Mouse (Mus musculus) midbrain, embryonic 12.5 days (tissue): ENCODE data around the gene Nicn1. TPM values are rescaled to one million over a fixed set of nuclear protein-coding genes. Genes with fewer than 3 reads are reported as not detected.

Experiments used
- ATAC-seq: fragments of 200-750 bp; cut with Nextera tagmentation; 2 replicates; pipeline ENCODE4 v1.8.0; 2017; ENCODE audit warnings: low read depth, moderate TSS enrichment, moderate library complexity; ENCODE audit not compliant: low FRiP score
- H3K27ac ChIP-seq: fragments of 300-500 bp; sonication (generic); replicated peaks from 2 replicates; pipeline ENCODE4 v1.5.1; 2016; ENCODE audit warnings: mild to moderate bottlenecking
- H3K27me3 ChIP-seq: fragments of 300-500 bp; sonication (generic); 2 replicates; pipeline ENCODE4 v1.6.1; 2016; ENCODE audit warnings: mild to moderate bottlenecking
- H3K36me3 ChIP-seq: fragments of 300-500 bp; sonication (generic); 2 replicates; pipeline ENCODE4 v1.6.1; 2016
- H3K4me1 ChIP-seq: fragments of 300-500 bp; sonication (generic); 2 replicates; pipeline ENCODE4 v1.6.1; 2016
- H3K4me2 ChIP-seq: fragments of 300-500 bp; sonication (generic); replicated peaks from 2 replicates; pipeline ENCODE4 v1.6.1; 2016; ENCODE audit warnings: mild to moderate bottlenecking, moderate library complexity
- H3K4me3 ChIP-seq: fragments of 300-500 bp; sonication (generic); 2 replicates; pipeline ENCODE4 v1.5.1; 2016; ENCODE audit warnings: mild to moderate bottlenecking
- H3K9ac ChIP-seq: fragments of 300-500 bp; sonication (generic); replicated peaks from 2 replicates; pipeline ENCODE4 v1.6.1; 2016; ENCODE audit warnings: mild to moderate bottlenecking, moderate library complexity
- H3K9me3 ChIP-seq: fragments of 300-500 bp; sonication (generic); 2 replicates; pipeline ENCODE4 v1.6.1; 2016; ENCODE audit warnings: mild to moderate bottlenecking
- WGBS: fragments of 180-500 bp; shearing (Covaris S2); methylation state at CpG from one replicate; pipeline ENCODE4 v1.1.7; 2016; 5-methylcytosine and 5-hydroxymethylcytosine counted together
- polyA plus RNA-seq: library from polyadenylated mRNA; unstranded; fragments of >200 nt; fragmentation: Nextera tagmentation; extraction: Ambion mirVana; gene quantifications from 2 replicates; pipeline ENCODE4 v1.2.1, GENCODE M21; 2016

Nicn1 gene
- polyA plus RNA-seq, 1 experiment from 2014 or later = 67.9 TPM

- peak overlapping the region; percentile 78 for H3K4me2 ChIP-seq
- peak overlapping the region; percentile 81 for H3K4me3 ChIP-seq
- WGBS = 69% methylated on average over 10 of the region's 10 CpGs
- no peak for ATAC-seq
- H3K27me3 ChIP-seq = no peaks in the 10 kb centered on the region
- H3K27ac ChIP-seq = peak overlapping the region; percentile 46; the same call in 1 of the 2 replicates
- peaks cover 11% of the 10 kb centered on the region for H3K36me3 ChIP-seq
- peaks cover 19% of the 10 kb centered on the region for H3K4me1 ChIP-seq
- H3K9me3 ChIP-seq = no peaks in the 10 kb centered on the region
- peak overlapping the region; percentile 92 for H3K9ac ChIP-seq
Observed at GRCm38 (mm10) chr9:108340258-108341138, 50.3 kb downstream of the Nicn1 start.

- Histone ChIP-seq H3K27me3 (no peaks in the 10 kb centered on the region), H3K4me3 (no peak overlapping the region), H3K9me3 (no peaks in the 10 kb centered on the region), H3K4me1 (peaks cover 19% of the 10 kb centered on the region), H3K4me2 (no peak overlapping the region), H3K27ac (no peak overlapping the region; the same call in 1 of the 2 replicates), H3K36me3 (peaks cover 6% of the 10 kb centered on the region), H3K9ac (no peak overlapping the region)
- ATAC-seq = no peak
- 88% methylated on average over 5 of the region's 5 CpGs for WGBS
Observed at GRCm38 (mm10) chr9:108341139-108341475, 50.9 kb downstream of the Nicn1 start.

DNA sequence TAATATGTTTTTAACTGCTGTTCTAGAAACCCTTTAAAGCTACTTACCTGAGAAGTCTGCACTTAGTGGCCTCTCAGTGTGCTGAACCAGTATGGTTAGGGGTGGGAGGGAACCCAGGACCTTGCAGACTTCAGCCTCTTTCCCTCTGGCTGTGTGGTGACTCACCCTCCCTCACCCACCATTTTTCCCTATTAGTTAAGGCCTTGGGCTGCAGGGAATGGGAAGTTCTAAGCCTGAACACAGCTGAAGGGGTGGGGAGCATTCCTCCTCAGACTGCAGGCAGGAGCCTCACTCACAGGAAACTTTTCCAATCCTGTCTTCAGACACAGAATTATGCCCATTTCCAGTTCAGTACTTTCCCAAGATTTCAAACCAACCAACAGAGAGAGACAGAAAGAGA lies 51.6 kb downstream of the Nicn1 start:
- H3K9me3 ChIP-seq = no peaks in the 10 kb centered on the region
- H3K9ac ChIP-seq = no peak overlapping the region
- H3K27ac ChIP-seq = peak overlapping the region; percentile 10; the same call in 1 of the 2 replicates
- no peak overlapping the region for H3K4me3 ChIP-seq
- no peak overlapping the region for H3K4me2 ChIP-seq
- 0 out of 2 replicates have a peak, but pooled peaks cover 4% of the 10 kb centered on the region for H3K36me3 ChIP-seq
- no peak for ATAC-seq
- peaks cover 22% of the 10 kb centered on the region for H3K4me1 ChIP-seq
- no peaks in the 10 kb centered on the region for H3K27me3 ChIP-seq

DNA sequence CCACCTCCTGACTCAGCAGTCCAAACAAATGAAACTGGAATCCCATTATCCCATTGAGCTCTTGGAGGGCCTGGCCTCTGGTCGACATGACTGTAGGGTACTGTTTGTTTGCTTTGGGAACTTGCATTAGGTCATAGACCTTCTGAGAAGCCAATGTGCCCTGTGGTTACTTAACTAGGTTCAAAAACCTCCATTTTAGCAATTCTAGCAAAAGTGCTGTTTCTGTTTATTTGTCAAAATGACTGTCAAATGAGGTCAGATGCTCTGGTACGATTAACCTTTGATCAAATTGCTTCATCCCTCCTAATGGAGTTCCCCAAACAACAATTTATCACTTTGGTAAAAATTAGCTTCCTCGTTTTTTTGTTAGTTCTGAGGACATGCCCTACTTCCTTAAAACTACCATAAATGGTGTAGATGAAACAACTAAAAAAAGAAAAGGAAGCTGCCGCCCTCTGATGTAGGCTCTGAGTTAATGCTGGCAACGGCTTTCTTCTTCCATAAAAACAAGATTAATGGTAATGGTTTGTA lies 52.1 kb downstream of the Nicn1 start:
- no peak for ATAC-seq
- 64% methylated on average over 5 of the region's 5 CpGs for WGBS
- H3K9me3 ChIP-seq = no peaks in the 10 kb centered on the region
- H3K4me1 ChIP-seq = peaks cover 24% of the 10 kb centered on the region
- 0 out of 2 replicates have a peak, but pooled peaks cover 4% of the 10 kb centered on the region for H3K36me3 ChIP-seq
- no peak overlapping the region for H3K4me3 ChIP-seq
- H3K4me2 ChIP-seq = no peak overlapping the region
- H3K9ac ChIP-seq = no peak overlapping the region
- peak overlapping the region; percentile 10; the same call in 1 of the 2 replicates for H3K27ac ChIP-seq
- no peaks in the 10 kb centered on the region for H3K27me3 ChIP-seq

DNA sequence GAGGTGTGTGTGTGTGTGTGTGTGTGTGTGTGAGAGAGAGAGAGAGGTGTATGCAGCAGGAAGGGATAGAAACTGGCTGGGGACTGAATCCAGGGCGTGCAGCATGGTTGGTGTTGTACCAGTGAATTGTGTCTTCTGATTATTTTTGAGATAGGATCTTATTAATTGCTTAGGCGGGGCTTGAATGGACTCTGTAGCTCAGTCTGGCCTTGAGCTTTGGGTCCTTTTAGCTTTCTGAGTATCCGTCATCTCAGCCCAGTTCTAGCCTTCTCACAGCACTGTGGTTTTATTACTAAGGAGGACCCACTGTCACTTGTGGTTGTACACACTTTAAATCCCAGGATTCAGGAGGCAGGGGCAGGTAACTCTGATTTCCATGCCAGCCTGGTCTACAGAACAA lies 53.1 kb downstream of the Nicn1 start:
- Histone ChIP-seq H3K4me1 (peaks cover 24% of the 10 kb centered on the region), H3K9ac (no peak overlapping the region)

DNA sequence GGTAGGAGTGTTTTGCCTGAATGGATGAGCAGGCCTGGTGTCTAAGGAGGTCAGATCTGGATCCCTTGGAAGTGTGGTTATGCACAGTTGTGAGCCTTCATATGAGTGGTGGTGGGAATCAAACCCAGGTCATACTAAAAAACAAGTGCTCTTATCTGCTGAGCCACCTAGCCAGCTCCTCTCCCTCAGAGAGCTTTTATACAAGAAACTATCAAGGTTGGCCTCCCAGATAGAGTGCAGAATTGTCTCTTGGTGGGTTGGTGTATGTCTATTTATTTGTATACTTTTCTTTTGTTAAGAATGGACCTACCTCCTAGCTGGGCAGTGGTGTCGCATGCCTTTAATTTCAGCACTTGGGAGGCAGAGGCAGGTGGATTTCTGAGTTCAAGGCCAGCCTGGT lies 53.6 kb downstream of the Nicn1 start:
- WGBS = 94% methylated on average over 1 of the region's 1 CpGs
- no peak overlapping the region for H3K9ac ChIP-seq
- H3K9me3 ChIP-seq = no peaks in the 10 kb centered on the region
- H3K4me2 ChIP-seq = no peak overlapping the region
- H3K27me3 ChIP-seq = no peaks in the 10 kb centered on the region
- no peak overlapping the region for H3K4me3 ChIP-seq
- H3K4me1 ChIP-seq = peaks cover 24% of the 10 kb centered on the region
- H3K27ac ChIP-seq = no peak overlapping the region
- no peaks in the 10 kb centered on the region for H3K36me3 ChIP-seq
- ATAC-seq = no peak

More for the DNA sequence above, 53.1 kb downstream of the Nicn1 start:
- Histone ChIP-seq H3K27me3 (no peaks in the 10 kb centered on the region), H3K9me3 (no peaks in the 10 kb centered on the region), H3K4me2 (no peak overlapping the region), H3K36me3 (no peaks in the 10 kb centered on the region), H3K4me3 (no peak overlapping the region), H3K27ac (no peak overlapping the region)
- 86% methylated on average over 3 of the region's 3 CpGs for WGBS
- no peak for ATAC-seq

DNA sequence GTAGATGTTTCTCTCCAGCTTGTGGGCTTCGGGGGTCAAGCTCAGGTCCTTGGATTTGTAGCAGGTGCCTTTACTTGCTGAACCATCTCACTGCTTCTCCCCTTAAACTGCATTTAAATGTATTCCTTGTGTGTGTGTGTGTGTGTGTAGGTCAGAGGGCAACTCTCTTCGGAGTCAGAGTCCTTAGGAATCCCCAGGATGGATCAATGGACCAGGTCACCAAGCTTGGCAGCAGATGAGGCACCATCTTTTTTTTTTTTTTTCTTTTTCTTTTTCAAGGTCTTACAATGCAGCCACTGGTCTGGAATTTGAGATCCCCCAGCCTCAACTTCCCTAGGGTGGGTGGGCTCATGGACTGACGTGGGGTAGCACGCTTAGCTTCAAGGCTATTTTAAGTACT lies 54.2 kb downstream of the Nicn1 start:
- no peak overlapping the region for H3K4me2 ChIP-seq
- no peaks in the 10 kb centered on the region for H3K27me3 ChIP-seq
- no peaks in the 10 kb centered on the region for H3K36me3 ChIP-seq
- H3K9me3 ChIP-seq = no peaks in the 10 kb centered on the region
- H3K4me3 ChIP-seq = no peak overlapping the region
- ATAC-seq = no peak
- no peak overlapping the region for H3K27ac ChIP-seq
- peaks cover 28% of the 10 kb centered on the region for H3K4me1 ChIP-seq
- WGBS = 84% methylated on average over 4 of the region's 4 CpGs
- H3K9ac ChIP-seq = no peak overlapping the region

Other genes with a start within 250 kb of the Nicn1 start
- 17.3 and 18.2 TPM in 2 replicates for gene Gmppb, start 241.2 kb upstream of the Nicn1 start, polyA plus RNA-seq
- 3.2 and 4.6 TPM in 2 replicates for gene Amigo3, start 237.3 kb upstream of the Nicn1 start, polyA plus RNA-seq
- 0.14 TPM in 1 of 2 replicates, not detected in the other for gene Mst1, start 210.0 kb upstream of the Nicn1 start, polyA plus RNA-seq
- gene Rnf123, start 207.1 kb upstream of the Nicn1 start, polyA plus RNA-seq = 41.2 and 43.4 TPM in 2 replicates
- gene Apeh, start 195.8 kb upstream of the Nicn1 start, polyA plus RNA-seq = 63.2 and 70.2 TPM in 2 replicates
- 4.4 and 5.0 TPM in 2 replicates for gene Bsn, start 100.0 kb upstream of the Nicn1 start, polyA plus RNA-seq
- gene Dag1, start 26.5 kb upstream of the Nicn1 start, polyA plus RNA-seq = 64.7 and 67.0 TPM in 2 replicates
- gene Amt, start 6.4 kb downstream of the Nicn1 start, polyA plus RNA-seq = 25.0 and 30.0 TPM in 2 replicates
- 324 and 379 TPM in 2 replicates for gene Rhoa, start 15.7 kb downstream of the Nicn1 start, polyA plus RNA-seq
- gene Tcta, start 15.7 kb downstream of the Nicn1 start, polyA plus RNA-seq = 39.9 and 41.7 TPM in 2 replicates
- 656 and 692 TPM in 2 replicates for gene Gpx1, start 48.5 kb downstream of the Nicn1 start, polyA plus RNA-seq
- 135 and 142 TPM in 2 replicates for gene Usp4, start 57.4 kb downstream of the Nicn1 start, polyA plus RNA-seq
- gene 1700102P08Rik, start 102.4 kb downstream of the Nicn1 start, polyA plus RNA-seq = 1.7 and 2.4 TPM in 2 replicates
- 1.3 and 1.7 TPM in 2 replicates for gene Ccdc36, start 138.1 kb downstream of the Nicn1 start, polyA plus RNA-seq
- not detected in 2 replicates for gene BC048562, start 146.1 kb downstream of the Nicn1 start, polyA plus RNA-seq
- gene Ccdc71, start 170.1 kb downstream of the Nicn1 start, polyA plus RNA-seq = 51.4 and 52.6 TPM in 2 replicates
- 60.7 and 72.1 TPM in 2 replicates for gene Klhdc8b, start 171.2 kb downstream of the Nicn1 start, polyA plus RNA-seq
- gene Lamb2, start 189.3 kb downstream of the Nicn1 start, polyA plus RNA-seq = 42.2 and 44.0 TPM in 2 replicates
- 111 and 116 TPM in 2 replicates for gene Usp19, start 200.2 kb downstream of the Nicn1 start, polyA plus RNA-seq
- gene Qars, start 217.3 kb downstream of the Nicn1 start, polyA plus RNA-seq = 83.7 and 86.3 TPM in 2 replicates
- 175 and 178 TPM in 2 replicates for gene Qrich1, start 226.4 kb downstream of the Nicn1 start, polyA plus RNA-seq